Mouse (Mus musculus) cortical plate, adult 2 months (tissue): ENCODE measurements around the gene Sgpp2.

Source experiments
- CTCF ChIP-seq: fragments of 200-500 bp; IDR thresholded peaks from 2 replicates; pipeline ENCODE4 v1.5.1; 2011; ENCODE audit warnings: mild to moderate bottlenecking, control low read depth, low read length; ENCODE audit not compliant: insufficient read depth; ENCODE audit errors: extremely low read depth
- POLR2A ChIP-seq: fragments of 200-500 bp; IDR thresholded peaks from 2 replicates; pipeline ENCODE4 v1.6.1; 2011; ENCODE audit warnings: mild to moderate bottlenecking, low read length, control low read depth; ENCODE audit not compliant: insufficient read depth; ENCODE audit errors: extremely low read depth

GRCm38 (mm10) chr1:78367806-78368205 is 57.7 kb downstream of the Sgpp2 start:
- TF ChIP-seq POLR2A (no peak), CTCF (no peak)
